Mouse (Mus musculus): ENCODE measurements around the gene Dnah2. TPM values are rescaled to one million over a fixed set of nuclear protein-coding genes. Genes with fewer than 3 reads are reported as not detected.
A peak's percentile ranks its signal among the peaks of the same experiment; 100 is the strongest.
"Not testable (repeated sequence)": the region's sequence is repeated elsewhere in the genome, so short reads cannot be mapped to it uniquely, and the experiment has no call there.

The Dnah2 gene
- total RNA-seq, 4 experiments from 2014 or later: 3.1 to 6.3 (median 5.0) TPM

DNA sequence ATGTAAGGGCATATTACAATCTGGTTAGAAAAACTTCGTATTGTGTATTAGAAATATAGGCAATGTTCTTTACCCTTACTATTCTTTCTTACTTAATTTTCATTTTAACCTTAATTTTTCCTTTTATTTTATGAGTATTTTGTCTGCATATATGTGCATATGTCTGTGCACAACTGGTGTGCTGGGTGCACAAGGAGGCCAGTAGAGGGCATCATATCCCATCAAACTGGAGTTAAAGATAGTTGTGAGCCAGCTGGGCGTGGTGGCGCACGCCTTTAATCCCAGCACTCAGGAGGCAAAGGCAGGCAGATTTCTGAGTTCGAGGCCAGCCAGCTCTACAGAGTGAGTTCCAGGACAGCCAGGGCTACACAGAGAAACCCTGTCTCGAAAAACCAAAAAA lies 18.2 kb downstream of the Dnah2 start:
- not testable (repeated sequence) for DNase-seq (ENCODE audit: low spot score in 2 of 2)

DNA sequence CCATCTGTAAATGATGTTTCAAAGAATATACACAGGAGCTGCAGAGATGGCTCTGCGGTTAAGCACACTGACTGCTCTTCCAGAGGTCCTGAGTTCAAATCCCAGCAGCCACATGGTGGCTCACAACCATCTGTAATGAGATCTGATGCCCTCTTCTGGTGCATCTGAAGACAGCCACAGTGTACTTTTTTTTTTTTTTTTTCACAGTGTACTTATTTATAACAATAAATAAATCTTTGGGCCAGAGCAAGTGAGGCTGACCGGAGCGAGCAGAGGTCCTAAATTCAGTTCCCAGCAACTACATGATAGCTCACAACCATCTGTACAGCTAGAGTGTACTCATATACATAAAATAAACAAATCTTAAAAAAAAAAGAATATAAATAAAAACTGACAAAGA lies 18.6 kb downstream of the Dnah2 start:
- not testable (repeated sequence) for DNase-seq (ENCODE audit: low spot score in 2 of 2)

DNA sequence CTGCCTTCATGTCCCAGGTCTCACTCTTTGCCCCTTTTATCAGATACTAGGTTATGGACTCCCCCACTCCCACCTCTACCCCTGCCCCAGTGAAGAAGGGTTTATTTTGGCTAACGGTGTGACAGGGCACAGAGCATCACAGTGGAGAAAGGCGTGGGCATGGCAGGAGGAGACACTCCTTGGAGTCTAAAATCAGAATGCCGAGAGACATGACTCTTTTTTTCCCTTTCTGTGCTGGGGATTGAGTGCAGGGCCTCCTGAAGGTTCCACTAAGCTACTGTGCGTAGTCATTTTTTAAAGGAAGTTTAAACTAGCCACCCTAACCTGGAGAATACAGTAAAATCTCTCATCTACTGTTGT lies 20.9 kb downstream of the Dnah2 start:
- no peak for DNase-seq (ENCODE audit: low spot score in 2 of 2)

DNA sequence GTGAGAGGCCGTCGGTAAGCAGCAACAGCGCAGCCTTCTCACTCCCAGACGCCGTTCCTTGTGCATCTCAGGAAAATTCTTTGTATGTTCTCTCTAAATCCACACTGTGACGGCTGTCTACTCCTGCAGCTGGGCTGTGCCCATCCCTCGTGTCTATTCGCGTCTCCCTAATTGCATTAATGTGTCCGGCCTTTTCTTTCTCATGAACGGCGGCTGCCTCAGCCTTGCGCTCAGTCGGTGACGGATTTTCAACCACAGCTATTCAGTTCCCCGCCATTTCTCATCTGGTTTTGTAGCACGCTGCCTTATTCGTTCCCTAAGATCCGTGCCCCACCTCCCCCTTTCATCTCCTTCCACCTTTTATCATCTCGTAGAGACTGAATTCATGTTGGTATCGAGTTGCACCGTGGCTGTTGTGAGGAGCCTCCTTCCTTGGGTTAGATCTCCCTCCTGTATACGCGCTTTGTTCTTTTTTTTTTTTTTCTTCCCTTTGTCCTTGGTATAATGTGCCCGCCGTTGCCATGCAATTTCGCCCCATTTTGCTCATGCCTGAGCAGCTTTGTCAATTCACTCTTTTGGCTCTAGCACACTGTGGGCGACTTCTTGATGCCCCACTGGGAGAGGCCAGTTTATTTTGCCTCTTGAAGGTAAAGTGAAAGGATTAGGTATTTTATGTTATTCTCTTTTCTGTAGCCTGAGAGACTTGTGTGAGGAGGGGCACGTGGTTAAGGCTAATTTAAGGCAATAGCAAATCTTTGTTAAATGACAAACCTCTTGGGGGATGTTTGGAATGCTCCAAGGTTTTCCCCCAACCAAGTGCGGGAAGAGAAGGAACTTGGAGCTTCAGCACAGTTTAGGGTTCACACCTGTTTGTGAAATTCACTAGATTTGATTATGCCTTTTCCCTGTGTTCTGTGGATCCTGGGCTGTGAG lies 21.5 kb downstream of the Dnah2 start:
- no peak for DNase-seq (ENCODE audit: low spot score in 2 of 2)

DNA sequence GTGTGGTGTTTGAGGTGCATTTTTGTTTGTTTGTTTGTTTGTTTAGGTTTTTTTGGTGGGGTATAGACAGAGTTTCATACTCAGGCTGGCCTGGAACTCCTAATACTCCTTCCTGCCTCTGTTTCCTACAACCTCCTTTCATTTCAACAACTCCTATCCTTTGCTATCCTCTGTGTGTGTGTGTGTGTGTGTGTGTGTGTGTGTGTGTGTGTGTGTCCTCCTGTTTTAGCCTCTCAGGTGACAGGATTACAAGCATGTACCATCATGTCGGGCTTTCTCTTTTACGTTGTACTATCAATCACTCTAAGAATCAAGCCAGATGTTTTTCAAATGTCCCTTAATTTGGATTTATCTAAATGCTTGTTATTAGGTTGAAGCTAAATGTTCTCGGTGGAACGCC lies 22.3 kb downstream of the Dnah2 start:
- no peak for DNase-seq (ENCODE audit: low spot score in 2 of 2)

DNA sequence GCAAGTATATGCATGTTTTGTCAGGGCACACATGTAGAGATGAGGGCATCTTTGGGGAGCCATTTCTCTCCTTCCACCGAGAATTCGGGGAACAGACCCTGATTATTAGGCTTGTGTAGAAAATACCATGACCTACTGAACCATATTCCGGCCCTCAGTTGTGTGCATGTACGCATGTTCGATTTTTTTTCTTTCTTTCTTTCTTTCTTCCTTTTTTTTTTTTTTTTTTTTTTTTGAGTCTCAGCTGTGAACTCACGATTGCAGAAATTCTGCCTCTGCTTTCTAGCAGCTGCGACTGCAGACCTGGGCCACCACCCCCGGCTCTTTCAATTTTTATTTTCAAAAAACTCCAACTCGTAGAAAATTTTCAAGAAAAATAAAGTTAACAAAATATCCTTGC lies 23.2 kb downstream of the Dnah2 start:
- DNase-seq (ENCODE audit: low spot score in 2 of 2): no peak

DNA sequence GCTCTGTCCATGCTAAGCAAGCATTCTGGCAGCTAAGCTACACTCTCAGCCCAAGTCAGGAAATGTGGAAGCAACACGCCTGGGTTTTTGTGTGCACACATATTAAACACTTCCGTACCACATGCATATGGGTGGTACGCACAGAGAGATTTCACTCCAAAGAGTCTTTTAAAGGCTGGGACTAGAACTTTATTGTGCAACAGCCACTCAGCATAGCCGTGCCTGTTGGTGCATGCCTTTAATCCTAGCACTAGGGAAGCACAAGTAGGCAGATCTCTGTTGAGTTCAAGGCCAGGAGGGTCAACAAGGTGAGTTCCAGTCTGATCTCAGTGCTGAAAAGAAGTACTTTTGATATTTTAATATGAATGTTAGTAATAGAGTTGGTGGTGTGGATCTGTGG lies 25.3 kb downstream of the Dnah2 start:
- DNase-seq (ENCODE audit: low spot score in 2 of 2): no peak

DNA sequence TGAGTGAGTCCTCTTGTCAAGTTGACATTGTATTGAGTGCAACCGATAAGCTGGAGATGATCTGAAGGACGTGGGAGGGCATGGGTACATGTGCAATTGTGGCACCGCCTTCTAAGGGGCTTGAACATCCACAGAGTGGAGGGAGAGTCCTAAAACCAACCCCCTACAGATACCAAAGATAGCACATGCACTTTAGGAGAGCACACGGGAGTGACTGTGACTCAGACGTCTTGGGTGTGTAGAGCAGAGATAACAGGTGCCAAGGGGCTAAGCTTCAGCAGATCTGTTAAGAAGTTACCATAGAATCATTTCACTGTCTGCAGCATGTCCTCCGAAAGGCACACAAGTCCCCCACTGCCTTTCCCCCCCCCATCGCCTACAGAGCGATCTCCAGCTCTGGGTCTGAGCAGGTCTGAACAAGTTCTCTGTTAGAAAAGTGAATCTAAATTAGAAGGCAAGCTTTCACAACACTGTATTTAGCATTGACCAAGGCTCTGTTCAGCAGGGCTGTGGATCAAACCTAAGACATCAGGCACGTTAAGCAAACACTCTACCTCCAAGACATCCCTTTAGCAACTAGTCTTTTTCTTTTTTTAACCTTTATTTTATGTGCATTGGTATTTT lies 27.3 kb downstream of the Dnah2 start:
- DNase-seq (ENCODE audit: low spot score in 2 of 2): no peak

DNA sequence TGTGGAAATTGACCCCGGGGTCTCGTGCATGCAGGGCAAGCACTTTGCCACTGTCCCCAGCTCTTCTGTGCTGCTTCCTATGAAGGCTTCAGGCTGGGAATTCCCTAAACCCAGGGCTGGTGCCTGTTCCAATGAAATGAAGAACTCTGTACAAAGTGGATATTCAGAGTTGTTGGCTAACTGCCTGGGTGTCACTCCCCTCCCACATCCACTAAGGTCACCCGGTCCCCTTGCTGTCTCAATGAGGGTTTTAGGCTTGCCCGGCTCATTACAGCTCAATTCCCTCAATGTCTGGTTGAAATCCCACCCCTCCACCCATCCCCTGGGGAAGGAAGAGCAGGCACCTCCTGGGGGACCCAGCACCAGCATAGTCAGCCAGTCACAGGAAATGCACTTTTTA lies 28.9 kb downstream of the Dnah2 start:
- no peak for DNase-seq (ENCODE audit: low spot score in 2 of 2)

DNA sequence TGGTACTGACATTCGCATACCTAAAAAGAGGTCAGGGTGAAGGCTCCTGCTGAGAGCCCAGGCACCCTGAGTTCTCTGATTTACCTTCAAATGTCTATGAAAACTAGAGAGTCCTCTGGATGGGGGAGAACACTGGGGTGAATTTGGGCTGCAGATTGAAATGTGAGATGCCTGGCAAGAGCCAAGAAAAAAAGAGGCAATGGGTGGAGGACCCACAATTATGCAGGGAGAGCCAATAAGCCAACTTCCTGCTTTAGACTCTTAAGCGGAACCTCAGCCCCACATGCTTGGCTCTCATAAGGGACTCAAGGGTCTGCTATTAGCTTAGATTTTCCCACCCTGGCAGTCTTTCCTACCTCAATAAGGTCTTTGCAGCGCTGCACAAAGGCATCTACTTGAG lies 32.2 kb downstream of the Dnah2 start:
- no peak for DNase-seq (ENCODE audit: low spot score in 2 of 2)

DNA sequence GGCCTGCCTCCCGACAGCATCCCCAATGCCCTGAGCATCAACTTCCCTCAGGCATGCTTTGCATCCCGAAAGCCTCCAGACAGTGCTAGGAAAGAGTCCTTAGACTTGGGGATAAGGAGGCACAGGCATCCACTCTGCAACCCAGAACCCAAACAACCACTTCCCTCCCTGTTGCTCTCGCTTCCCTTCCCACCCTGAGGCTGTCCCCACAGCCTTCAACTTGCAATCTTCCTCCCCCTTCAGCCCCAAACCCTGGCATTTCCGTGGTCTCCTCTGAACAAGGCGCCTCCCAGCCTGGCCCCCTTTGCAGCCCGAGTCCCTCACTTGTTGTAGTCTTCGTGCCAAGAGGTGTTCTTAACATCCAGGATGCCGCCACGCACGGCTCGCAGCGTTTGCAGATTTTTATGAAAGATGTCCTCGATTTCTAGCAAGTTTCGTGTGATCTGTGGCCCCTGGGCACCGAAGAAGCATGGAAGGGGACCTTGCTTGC lies 32.7 kb downstream of the Dnah2 start:
- DNase-seq (ENCODE audit: low spot score in 2 of 2): no peak

DNA sequence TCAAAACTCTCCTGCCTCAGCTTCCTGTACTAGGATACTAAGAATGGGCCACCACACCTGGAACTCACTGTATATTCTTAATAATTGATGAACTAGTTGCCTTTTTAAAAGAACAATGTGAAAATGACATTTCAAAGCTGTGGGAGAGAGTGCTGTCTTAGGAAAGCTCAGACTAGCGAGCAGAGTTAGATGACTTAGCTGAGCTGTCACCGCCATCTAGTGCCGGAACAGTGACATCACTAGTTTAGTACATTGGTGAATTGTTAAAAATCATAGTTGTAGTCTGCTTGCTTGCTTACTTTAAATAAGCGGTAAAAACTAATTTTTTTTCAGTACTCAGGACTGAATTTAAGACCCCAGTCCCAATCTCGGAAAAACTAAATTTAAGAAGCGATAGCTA lies 35.1 kb downstream of the Dnah2 start:
- peak in 1 of 2 experiments; percentile 49 for DNase-seq (ENCODE audit: low spot score in 2 of 2)

DNA sequence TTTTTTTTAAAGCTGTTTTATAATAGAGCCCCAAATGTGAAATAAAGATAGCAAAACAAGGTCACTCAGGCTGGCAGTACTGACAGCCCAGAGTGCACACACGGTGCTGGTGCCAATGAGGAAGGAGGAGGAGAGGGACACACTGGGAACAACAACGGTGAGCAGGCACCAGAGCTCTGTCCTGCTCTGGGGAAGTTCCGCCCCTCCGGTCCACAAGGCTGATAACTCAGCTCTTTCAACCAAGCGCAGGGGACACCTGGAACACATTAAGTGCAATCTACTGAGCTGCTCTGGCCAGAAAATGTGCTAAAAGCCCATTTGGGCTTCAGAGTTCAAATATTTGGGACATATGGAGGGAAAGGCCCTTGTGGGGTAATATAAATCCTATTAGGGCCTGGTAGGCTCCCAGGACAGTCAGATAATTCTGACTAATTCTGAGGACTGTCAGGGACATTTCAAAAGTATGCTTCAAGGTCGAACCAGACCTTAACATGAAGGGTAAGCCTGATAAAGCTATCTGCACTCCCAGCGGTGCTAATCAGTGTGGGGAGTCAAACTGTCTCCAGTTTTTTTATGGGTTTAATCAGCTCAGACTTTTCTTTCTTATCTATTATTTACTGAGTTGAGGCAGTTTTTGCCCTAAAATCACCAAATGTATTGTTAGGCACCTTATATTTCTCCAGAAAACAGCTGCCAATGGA lies 38.0 kb downstream of the Dnah2 start:
- DNase-seq (ENCODE audit: low spot score in 2 of 2): no peak

DNA sequence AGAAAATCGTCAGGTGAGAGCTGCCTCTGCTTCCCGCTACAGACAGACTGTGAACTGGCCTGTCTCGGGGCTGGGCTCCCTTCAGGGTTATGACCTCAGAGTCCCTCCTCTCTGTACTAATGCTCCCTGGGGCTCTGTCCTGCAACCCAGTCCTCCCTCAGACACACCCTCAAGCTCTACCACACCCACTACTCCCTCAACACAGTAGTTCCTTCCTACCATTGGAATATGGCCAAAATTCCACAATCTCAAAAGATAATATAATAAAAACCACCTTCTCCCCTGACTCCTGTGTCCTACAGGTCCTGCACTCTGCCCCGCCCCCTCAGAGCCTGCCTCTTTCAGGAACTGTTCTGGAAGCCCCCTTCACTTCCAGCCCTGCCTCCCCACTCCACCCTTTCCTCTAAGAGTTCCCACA lies 45.0 kb downstream of the Dnah2 start:
- no peak for DNase-seq (ENCODE audit: low spot score in 2 of 2)

DNA sequence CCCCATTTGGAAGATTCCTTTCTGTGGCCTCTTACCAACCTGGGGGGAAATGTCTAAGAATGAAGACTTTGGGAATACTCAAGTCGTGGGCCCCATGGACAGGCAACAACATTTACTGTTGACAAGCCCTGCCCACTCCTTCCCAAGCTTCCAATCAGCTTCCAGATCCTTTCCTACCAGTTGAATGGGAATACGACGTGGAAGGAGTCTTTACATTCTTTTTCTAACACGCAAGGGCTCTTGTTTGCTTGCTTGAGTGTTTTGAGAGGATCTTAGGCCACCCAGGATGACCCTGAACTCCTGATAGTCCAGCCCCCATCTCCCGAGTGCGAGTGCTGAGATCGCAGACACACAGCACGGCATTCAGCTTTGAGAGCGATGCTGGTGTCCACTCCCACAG lies 47.4 kb downstream of the Dnah2 start:
- DNase-seq (ENCODE audit: low spot score in 2 of 2): no peak

DNA sequence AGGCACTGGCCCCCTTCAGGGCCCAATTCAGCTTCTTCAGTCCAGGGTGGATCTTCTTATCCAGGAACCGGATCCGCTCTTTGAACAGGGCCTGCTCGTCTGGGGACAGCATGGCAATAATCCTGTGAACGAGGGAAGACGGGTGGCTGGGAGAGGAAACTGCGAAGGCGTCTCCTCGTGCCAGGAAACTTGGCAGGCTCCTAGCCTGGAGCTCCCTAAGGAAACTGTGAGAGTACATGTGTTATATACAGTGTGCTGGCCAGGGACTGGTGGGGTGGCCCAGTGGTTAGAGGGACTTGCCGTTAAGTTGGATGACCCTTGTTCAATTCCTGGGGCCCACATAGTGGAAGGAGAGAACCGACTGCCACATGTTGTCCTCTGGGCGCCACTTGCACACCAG lies 49.8 kb downstream of the Dnah2 start:
- peak in 1 of 2 experiments; percentile 37 for DNase-seq (ENCODE audit: low spot score in 2 of 2)

DNA sequence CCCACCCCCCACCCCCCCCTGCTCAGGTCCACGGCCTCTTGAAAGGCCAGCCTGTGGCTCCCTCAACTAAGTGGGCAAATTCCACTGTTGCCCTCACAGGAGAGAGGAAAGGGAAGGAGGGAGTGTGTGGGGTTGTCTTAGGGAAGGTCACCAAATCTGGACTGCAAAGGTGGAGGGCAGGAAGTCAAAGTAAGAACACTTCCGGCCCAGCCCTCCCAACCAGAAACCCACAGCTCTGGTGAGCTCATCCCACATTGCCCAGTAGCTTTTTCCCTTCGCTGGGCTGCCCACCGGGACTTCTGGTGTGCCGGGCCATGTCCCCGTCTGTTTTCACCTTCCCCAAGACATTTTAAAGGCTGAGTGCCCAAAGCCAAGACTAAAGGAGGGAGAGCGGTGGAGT lies 57.2 kb downstream of the Dnah2 start:
- DNase-seq (ENCODE audit: low spot score in 2 of 2): no peak

DNA sequence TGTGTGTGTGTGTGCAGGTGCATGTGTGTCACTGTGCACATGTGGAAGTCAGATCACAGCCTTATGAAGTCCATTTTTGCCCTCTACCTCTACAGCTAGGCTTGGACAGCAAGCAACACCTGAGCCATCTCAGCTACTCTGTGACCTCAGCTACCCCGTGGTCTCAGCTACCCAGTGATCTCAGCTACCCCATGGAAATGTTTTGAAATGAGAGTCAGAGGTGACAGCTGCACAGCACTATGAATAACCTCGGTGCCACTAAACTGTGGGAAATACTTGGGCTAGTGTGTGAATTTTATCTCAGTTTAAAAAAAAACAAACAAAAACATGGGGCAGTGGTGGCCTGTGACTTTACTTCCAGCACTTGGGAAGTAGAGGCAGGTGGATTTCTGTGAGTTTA lies 58.0 kb downstream of the Dnah2 start:
- no peak for DNase-seq (ENCODE audit: low spot score in 2 of 2)

DNA sequence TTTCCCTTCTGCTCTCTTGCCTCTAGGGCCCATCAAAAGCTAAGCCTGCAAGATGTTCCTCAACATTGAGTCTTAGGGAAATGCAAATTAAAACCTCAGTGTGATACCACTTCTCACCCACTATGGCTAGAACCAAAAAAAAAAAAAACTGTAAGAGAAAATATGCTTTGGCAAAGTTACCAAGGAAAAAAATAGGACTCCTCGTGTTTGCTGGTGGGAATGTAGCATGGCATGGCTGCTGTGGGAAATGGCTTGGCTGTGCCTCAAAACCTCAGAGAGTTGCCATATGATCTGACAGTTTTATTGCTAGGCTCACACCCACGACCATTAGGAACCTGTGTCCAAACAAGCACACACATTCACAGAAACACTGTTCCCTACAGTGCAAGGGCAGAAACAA lies 61.4 kb downstream of the Dnah2 start:
- DNase-seq (ENCODE audit: low spot score in 2 of 2): no peak

DNA sequence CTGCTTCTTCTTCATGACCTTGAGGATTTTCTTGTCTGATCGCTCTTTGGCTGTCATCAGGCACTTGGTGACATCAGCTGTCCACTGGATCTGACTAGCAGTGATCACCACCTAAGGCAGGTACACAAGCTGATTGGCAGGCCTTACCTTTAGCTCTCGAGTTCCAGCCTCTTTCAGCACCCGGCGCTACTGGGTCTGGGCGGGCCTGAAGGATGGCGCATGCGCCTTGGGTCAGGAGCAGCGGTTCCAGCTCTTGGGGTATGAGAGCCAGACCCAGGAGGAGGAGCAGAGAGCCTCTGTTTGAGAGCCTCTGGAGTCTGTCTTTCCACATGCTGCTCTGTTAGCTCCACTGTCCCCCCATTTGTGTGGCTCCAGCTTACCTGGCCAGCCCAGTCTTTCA lies 71.3 kb downstream of the Dnah2 start:
- no peak for DNase-seq (ENCODE audit: low spot score in 2 of 2)

DNA sequence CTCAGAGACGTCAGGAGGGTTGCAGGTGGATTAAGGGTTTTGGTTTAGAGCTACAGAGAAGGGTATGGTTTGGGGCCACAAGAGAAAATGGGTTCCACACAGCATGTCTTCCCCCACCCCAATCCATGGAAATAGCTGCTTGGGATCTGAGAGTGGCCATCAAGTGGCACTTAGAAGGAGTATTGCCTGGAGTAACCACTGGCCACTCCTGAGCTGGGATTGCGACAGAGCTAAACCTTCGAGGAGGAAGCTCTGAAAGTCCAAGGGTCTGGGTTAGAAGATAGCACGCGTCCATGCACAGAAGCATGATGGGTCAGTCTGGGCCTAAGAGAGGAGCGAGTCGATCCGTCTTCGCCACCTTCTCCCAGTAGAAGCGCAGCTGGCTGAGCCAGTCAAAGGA lies 72.1 kb downstream of the Dnah2 start:
- DNase-seq (ENCODE audit: low spot score in 2 of 2): no peak

DNA sequence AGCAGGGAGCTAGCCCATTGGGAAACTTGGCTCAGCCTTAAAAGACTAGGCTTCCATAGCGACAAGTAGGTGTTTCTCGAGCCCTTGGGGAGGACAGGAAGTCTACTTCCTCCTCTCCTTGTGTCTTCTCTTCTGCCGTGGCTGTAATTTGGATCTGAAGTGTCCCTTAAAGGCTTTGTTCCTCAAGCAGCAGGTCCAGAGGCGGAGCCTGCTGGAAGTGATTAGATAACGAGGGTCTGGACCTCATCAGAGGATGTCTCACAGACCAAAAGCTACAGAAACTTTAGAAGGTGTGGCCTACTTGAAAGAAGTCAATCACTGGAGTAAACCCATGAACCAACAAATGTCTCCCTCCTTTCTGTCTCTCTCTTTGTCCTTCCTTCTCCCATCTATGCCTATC lies 74.2 kb downstream of the Dnah2 start:
- DNase-seq (ENCODE audit: low spot score in 2 of 2): no peak

Data from layer of hippocampus, adult 8-10 months (tissue).